Mouse (Mus musculus): ENCODE data around the gene Slc25a48.

GRCm38 (mm10) chr13:56509796-56510195 lies 71.6 kb downstream of the Slc25a48 start:
- TF ChIP-seq CTCF (IDR thresholded peaks at IDR 0.05) (no peak), EP300 (IDR thresholded peaks at IDR 0.05) (no peak)

Data from lung, postnatal 0 days (tissue).